Mouse (Mus musculus) T-helper 17 cell (primary cell): ENCODE measurements around the gene Slc35b3.

Experiments used
- in situ Hi-C, 2 experiments: fragments of 300-600 bp; cut with MboI, MseI; formaldehyde crosslinking; loops; 1 replicate in 1 of 2; 2 replicates in 1 of 2; pipeline ENCODE4 v1.15.1; 2025; ENCODE audit warnings: high pct_unique_total_duplicates in 2 of 2

Slc35b3 gene

GRCm38 (mm10) chr13:38941786-38942185 lies 18.9 kb downstream of the Slc35b3 start:
- in situ Hi-C loops: no loop called here

- in situ Hi-C loops: no loop called here
Measured at GRCm38 (mm10) chr13:38941280-38941679, 19.4 kb downstream of the Slc35b3 start.

- in situ Hi-C loops: loop anchor here in 1 of 2 experiments (10.0 kb wide), 1 partner anchor 1776 kb away; no protein-coding TSS in a partner anchor
Measured at GRCm38 (mm10) chr13:38938433-38938832, 22.2 kb downstream of the Slc35b3 start.

GRCm38 (mm10) chr13:38936860-38937471 lies 23.7 kb downstream of the Slc35b3 start:
- in situ Hi-C loops: loop anchor here in 1 of 2 experiments (10.0 kb wide), 1 partner anchor 1778 kb away; no protein-coding TSS in a partner anchor

- in situ Hi-C loops: loop anchor here in 1 of 2 experiments (10.0 kb wide), 1 partner anchor 1779 kb away; no protein-coding TSS in a partner anchor
Measured at GRCm38 (mm10) chr13:38935856-38936446, 24.7 kb downstream of the Slc35b3 start.

- in situ Hi-C loops: loop anchor here (5.0 to 10.0 kb wide), 2 partner anchors 37 to 1785 kb away; no protein-coding TSS in a partner anchor
Measured at GRCm38 (mm10) chr13:38929843-38930578, 30.7 kb downstream of the Slc35b3 start.

- in situ Hi-C loops: no loop called here
Measured at GRCm38 (mm10) chr13:38922676-38923075, 38.0 kb downstream of the Slc35b3 start.

- in situ Hi-C loops: no loop called here
Measured at GRCm38 (mm10) chr13:38921306-38921705, 39.4 kb downstream of the Slc35b3 start.

- in situ Hi-C loops: no loop called here
Measured at GRCm38 (mm10) chr13:38918188-38918885, 42.3 kb downstream of the Slc35b3 start.

GRCm38 (mm10) chr13:38917556-38917955 lies 43.1 kb downstream of the Slc35b3 start:
- in situ Hi-C loops: no loop called here

- in situ Hi-C loops: no loop called here
Measured at GRCm38 (mm10) chr13:38914771-38915170, 45.9 kb downstream of the Slc35b3 start.

GRCm38 (mm10) chr13:38892364-38892763 lies 68.3 kb downstream of the Slc35b3 start:
- in situ Hi-C loops: loop anchor here in 1 of 2 experiments (10.0 kb wide), 1 partner anchor 158 kb away; no protein-coding TSS in a partner anchor
